Mouse (Mus musculus) liver, embryonic 16.5 days (tissue): ENCODE results near the gene Erbb2. TPM values are rescaled to one million over a fixed set of nuclear protein-coding genes. Genes with fewer than 3 reads are reported as not detected.

Experiments used
- ATAC-seq: fragments of 200-750 bp; cut with Nextera tagmentation; 2 replicates; pipeline ENCODE4 v1.8.0; 2017; ENCODE audit warnings: low read depth, mild to moderate bottlenecking, moderate number of reproducible peaks, moderate library complexity
- H3K27ac ChIP-seq: fragments of 300-500 bp; sonication (generic); 2 replicates; pipeline ENCODE4 v1.5.1; 2014; ENCODE audit warnings: mild to moderate bottlenecking, low read length
- H3K27me3 ChIP-seq: fragments of 300-500 bp; sonication (generic); 2 replicates; pipeline ENCODE4 v1.6.1; 2014; ENCODE audit warnings: low read depth, low read length, mixed read lengths; ENCODE audit not compliant: control insufficient read depth, insufficient read depth
- H3K36me3 ChIP-seq: fragments of 300-500 bp; sonication (generic); 2 replicates; pipeline ENCODE4 v1.6.1; 2014; ENCODE audit warnings: mild to moderate bottlenecking; ENCODE audit not compliant: control insufficient read depth, insufficient read depth
- H3K4me1 ChIP-seq: fragments of 300-500 bp; sonication (generic); 2 replicates; pipeline ENCODE4 v1.6.1; 2014; ENCODE audit warnings: low read depth, low read length, mixed read lengths; ENCODE audit not compliant: control insufficient read depth
- H3K4me2 ChIP-seq: fragments of 300-500 bp; sonication (generic); 2 replicates; pipeline ENCODE4 v1.6.1; 2014; ENCODE audit warnings: low read depth, low read length, mixed read lengths
- H3K4me3 ChIP-seq: fragments of 300-500 bp; sonication (generic); 2 replicates; pipeline ENCODE4 v1.5.1; 2014; ENCODE audit warnings: low read depth, mild to moderate bottlenecking, low read length
- H3K9ac ChIP-seq: fragments of 300-500 bp; sonication (generic); 2 replicates; pipeline ENCODE4 v1.6.1; 2014; ENCODE audit warnings: low read depth, low read length
- H3K9me3 ChIP-seq: fragments of 300-500 bp; sonication (generic); replicated peaks from 2 replicates; pipeline ENCODE4 v1.6.1; 2016; ENCODE audit warnings: low read length; ENCODE audit not compliant: control insufficient read depth
- WGBS: fragments of 180-500 bp; shearing (Covaris S2); extraction: QIAGEN DNeasy Blood & Tissue Kit; methylation state at CpG from one replicate; pipeline ENCODE4 v1.1.7; 2014; ENCODE audit not compliant: insufficient replicate concordance; 5-methylcytosine and 5-hydroxymethylcytosine counted together
- polyA plus RNA-seq: library from polyadenylated mRNA; unstranded; fragments of >200 nt; fragmentation: Nextera tagmentation; extraction: Ambion mirVana; gene quantifications from 2 replicates; pipeline ENCODE4 v1.2.1, GENCODE M21; 2015

Gene Erbb2
- polyA plus RNA-seq, 1 experiment from 2014 or later = 2.1 TPM

DNA sequence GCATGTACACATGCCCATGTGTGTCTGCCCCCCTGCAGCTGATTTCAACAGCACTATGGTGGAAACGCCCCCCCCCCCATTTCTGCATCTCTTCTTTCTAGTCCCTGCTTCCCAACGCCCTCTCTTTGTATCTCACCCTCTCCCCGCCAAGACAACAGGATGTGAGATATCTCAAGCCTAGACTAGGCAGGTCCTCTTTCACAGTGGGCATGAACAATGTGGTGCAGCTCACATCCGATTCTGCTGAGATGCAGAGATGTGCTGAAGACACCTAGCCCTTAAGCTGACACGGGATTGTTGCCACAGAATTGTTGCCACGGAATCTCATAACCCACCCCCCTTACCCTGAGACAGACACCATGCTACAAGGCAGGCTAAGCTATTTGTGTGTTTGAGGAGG is 52.2 kb downstream of the Erbb2 start:
- H3K27me3 ChIP-seq = peaks cover 7% of the 10 kb centered on the region
- no peaks in the 10 kb centered on the region for H3K4me1 ChIP-seq
- no peak overlapping the region for H3K9ac ChIP-seq
- no peak overlapping the region for H3K27ac ChIP-seq
- H3K9me3 ChIP-seq = no peaks in the 10 kb centered on the region
- no peak overlapping the region for H3K4me3 ChIP-seq
- no peak overlapping the region for H3K4me2 ChIP-seq
- no peaks in the 10 kb centered on the region for H3K36me3 ChIP-seq
- no peak for ATAC-seq
- WGBS = 60% methylated on average over 5 of the region's 6 CpGs

- 49% methylated on average over 22 of the region's 22 CpGs for whole genome bisulfite sequencing
- Histone ChIP-seq H3K9ac (no peak overlapping the region), H3K9me3 (no peaks in the 10 kb centered on the region), H3K27ac (no peak overlapping the region), H3K4me2 (no peak overlapping the region), H3K4me1 (no peaks in the 10 kb centered on the region), H3K4me3 (no peak overlapping the region), H3K36me3 (no peaks in the 10 kb centered on the region), H3K27me3 (no peaks in the 10 kb centered on the region)
- ATAC-seq = no peak
These were observed 57.8 kb downstream of the Erbb2 start for GRCm38 (mm10) chr11:98469761-98470714.

- Histone ChIP-seq H3K4me2 (no peak overlapping the region), H3K4me3 (no peak overlapping the region), H3K4me1 (no peaks in the 10 kb centered on the region), H3K36me3 (no peaks in the 10 kb centered on the region), H3K27ac (no peak overlapping the region), H3K27me3 (no peaks in the 10 kb centered on the region), H3K9me3 (no peaks in the 10 kb centered on the region), H3K9ac (no peak overlapping the region)
- no peak for ATAC-seq
- WGBS = 50% methylated on average over 6 of the region's 6 CpGs
These were observed 58.5 kb downstream of the Erbb2 start for GRCm38 (mm10) chr11:98470795-98471194.

GRCm38 (mm10) chr11:98472696-98473095 is 60.4 kb downstream of the Erbb2 start:
- H3K9ac ChIP-seq = no peak overlapping the region
- no peak overlapping the region for H3K27ac ChIP-seq
- H3K27me3 ChIP-seq = no peaks in the 10 kb centered on the region
- H3K4me1 ChIP-seq = no peaks in the 10 kb centered on the region
- no peak for ATAC-seq
- 45% methylated on average over 4 of the region's 4 CpGs for WGBS
- no peak overlapping the region for H3K4me3 ChIP-seq
- H3K4me2 ChIP-seq = no peak overlapping the region
- H3K36me3 ChIP-seq = no peaks in the 10 kb centered on the region
- H3K9me3 ChIP-seq = no peaks in the 10 kb centered on the region

DNA sequence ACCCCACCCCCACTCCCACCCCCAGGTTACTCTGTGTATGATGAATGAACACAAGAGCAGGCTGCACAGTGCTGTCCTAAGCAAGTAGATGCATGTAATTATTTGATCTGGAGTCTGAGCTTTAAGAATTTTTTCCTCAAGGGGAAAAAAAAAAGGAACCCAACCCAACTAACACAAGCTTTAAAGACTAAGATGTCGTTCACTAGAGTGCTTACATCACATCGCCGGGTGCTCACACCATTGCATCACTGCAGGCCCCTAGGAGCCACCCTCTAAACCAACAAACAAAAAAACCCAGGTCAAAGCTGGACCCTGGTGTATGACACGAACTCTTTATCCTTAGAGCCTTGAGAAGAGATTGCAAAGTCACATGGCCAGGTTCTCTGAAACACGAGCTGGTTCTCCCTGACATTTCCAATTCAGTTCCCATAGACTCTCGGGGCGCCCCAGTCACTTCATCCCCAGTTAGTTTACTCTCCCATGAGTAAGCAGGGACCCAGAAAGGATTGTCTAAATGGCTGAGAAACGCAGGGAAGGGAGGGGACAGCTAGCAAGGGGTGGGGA is 61.7 kb downstream of the Erbb2 start:
- ATAC-seq = no peak
- no peaks in the 10 kb centered on the region for H3K27me3 ChIP-seq
- H3K4me3 ChIP-seq = no peak overlapping the region
- 35% methylated on average over 8 of the region's 8 CpGs for WGBS
- H3K9ac ChIP-seq = no peak overlapping the region
- H3K27ac ChIP-seq = no peak overlapping the region
- H3K4me1 ChIP-seq = no peaks in the 10 kb centered on the region
- H3K9me3 ChIP-seq = no peaks in the 10 kb centered on the region
- H3K36me3 ChIP-seq = no peaks in the 10 kb centered on the region
- no peak overlapping the region for H3K4me2 ChIP-seq

DNA sequence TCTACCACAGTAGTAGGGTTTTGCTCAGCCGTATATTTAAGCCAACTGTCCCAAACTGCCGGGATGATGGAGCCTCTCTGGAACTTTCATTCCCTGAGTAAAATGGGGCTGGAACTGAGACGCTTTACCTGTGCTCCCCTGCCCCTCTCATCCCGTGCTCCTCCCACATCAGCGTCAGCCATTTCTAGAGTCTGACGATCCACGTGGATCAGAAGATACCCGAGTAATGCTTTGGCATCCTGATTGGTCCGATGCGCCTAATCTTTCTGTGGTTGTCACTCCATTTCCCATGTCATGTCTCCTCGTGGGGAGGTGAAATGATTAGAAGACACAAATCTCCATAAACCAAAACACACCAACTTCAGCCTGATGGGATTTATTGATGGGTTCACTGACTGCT is 62.7 kb downstream of the Erbb2 start:
- ATAC-seq = no peak
- Histone ChIP-seq H3K4me1 (no peaks in the 10 kb centered on the region), H3K36me3 (no peaks in the 10 kb centered on the region), H3K9me3 (no peaks in the 10 kb centered on the region), H3K9ac (no peak overlapping the region), H3K4me2 (no peak overlapping the region), H3K4me3 (no peak overlapping the region), H3K27me3 (no peaks in the 10 kb centered on the region), H3K27ac (no peak overlapping the region)
- WGBS = 67% methylated on average over 11 of the region's 11 CpGs

DNA sequence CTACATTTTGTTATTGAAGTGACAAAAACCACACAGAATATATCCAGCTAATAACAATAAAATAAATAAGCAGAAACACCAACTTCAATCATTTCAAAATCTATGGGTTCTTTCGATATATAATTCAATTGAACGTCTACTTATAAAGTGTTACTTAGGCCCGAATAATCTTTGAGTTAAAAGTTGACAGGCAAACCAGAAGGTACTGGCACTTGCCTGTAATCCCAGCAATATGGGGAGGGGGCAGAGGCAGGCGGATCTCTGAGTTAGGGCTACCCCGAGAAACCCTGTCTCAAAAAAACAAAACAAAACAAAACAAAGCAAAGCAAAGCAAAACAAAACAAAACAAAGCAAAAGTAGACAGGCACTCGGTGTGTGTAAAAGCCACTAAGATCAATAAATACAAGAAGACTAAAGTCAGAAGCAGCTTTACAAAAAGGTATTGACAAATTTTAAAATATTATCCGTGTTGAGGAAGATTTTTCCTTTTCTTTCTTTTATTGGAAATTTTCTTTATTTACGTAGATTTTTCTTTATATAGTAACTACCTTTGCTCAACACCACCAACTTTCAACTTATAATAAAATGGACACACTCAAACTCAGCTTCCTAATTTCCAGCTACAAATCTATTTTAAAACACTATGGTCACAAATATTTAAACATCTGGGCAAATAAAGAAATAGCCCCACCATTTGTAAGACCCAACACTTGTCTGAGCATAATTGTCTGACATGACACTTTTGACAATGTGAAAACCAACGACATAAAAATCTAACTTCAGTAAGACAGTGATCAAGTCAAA is 63.6 kb downstream of the Erbb2 start:
- H3K4me1 ChIP-seq = no peaks in the 10 kb centered on the region
- no peak overlapping the region for H3K4me3 ChIP-seq
- no peak overlapping the region for H3K9ac ChIP-seq
- H3K36me3 ChIP-seq = no peaks in the 10 kb centered on the region
- no peaks in the 10 kb centered on the region for H3K9me3 ChIP-seq
- no peak for ATAC-seq
- no peak overlapping the region for H3K4me2 ChIP-seq
- WGBS = 59% methylated on average over 9 of the region's 9 CpGs
- H3K27ac ChIP-seq = no peak overlapping the region
- no peaks in the 10 kb centered on the region for H3K27me3 ChIP-seq

GRCm38 (mm10) chr11:98476434-98476807 is 64.2 kb downstream of the Erbb2 start:
- H3K27ac ChIP-seq = no peak overlapping the region
- no peaks in the 10 kb centered on the region for H3K4me1 ChIP-seq
- H3K4me2 ChIP-seq = no peak overlapping the region
- no peak overlapping the region for H3K9ac ChIP-seq
- H3K4me3 ChIP-seq = no peak overlapping the region
- WGBS = 57% methylated on average over 4 of the region's 4 CpGs
- no peaks in the 10 kb centered on the region for H3K36me3 ChIP-seq
- no peaks in the 10 kb centered on the region for H3K27me3 ChIP-seq
- ATAC-seq = no peak
- H3K9me3 ChIP-seq = no peaks in the 10 kb centered on the region
